Mouse (Mus musculus) left cerebral cortex, adult 9 months (tissue): ENCODE measurements around the gene Stk24.
A peak's percentile ranks its signal among the peaks of the same experiment; 100 is the strongest.

ENCODE experiments used
- DNase-seq, 2 experiments: peaks; one replicate each; pipeline ENCODE4 v3.0.0; 2022; ENCODE audit warnings: low spot score in 2 of 2

The Stk24 gene

GRCm38 (mm10) chr14:121263912-121264311, 115.9 kb downstream of the Stk24 start:
- no peak for DNase-seq

GRCm38 (mm10) chr14:121262606-121263005, 117.2 kb downstream of the Stk24 start:
- no peak for DNase-seq

- no peak for DNase-seq
These were observed 118.5 kb downstream of the Stk24 start for GRCm38 (mm10) chr14:121261229-121261879.

- DNase-seq: peak in 1 of 2 experiments; percentile 66
These were observed 120.0 kb downstream of the Stk24 start for GRCm38 (mm10) chr14:121259789-121260188.

- no peak for DNase-seq
These were observed 120.5 kb downstream of the Stk24 start for GRCm38 (mm10) chr14:121259332-121259731.

- DNase-seq: no peak
These were observed 122.9 kb downstream of the Stk24 start for GRCm38 (mm10) chr14:121256896-121257295.

GRCm38 (mm10) chr14:121255469-121255868, 124.3 kb downstream of the Stk24 start:
- DNase-seq: no peak

- no peak for DNase-seq
These were observed 124.9 kb downstream of the Stk24 start for GRCm38 (mm10) chr14:121254869-121255268.

GRCm38 (mm10) chr14:121252542-121252941, 127.3 kb downstream of the Stk24 start:
- no peak for DNase-seq

- no peak for DNase-seq
These were observed 128.1 kb downstream of the Stk24 start for GRCm38 (mm10) chr14:121251708-121252107.

GRCm38 (mm10) chr14:121251099-121251498, 128.7 kb downstream of the Stk24 start:
- no peak for DNase-seq

GRCm38 (mm10) chr14:121248346-121248745, 131.5 kb downstream of the Stk24 start:
- DNase-seq: no peak

GRCm38 (mm10) chr14:121247287-121247686, 132.5 kb downstream of the Stk24 start:
- no peak for DNase-seq

- peak in 1 of 2 experiments; percentile 25 for DNase-seq
These were observed 133.6 kb downstream of the Stk24 start for GRCm38 (mm10) chr14:121246048-121246731.

- no peak for DNase-seq
These were observed 135.7 kb downstream of the Stk24 start for GRCm38 (mm10) chr14:121244104-121244503.

- no peak for DNase-seq
These were observed 140.4 kb downstream of the Stk24 start for GRCm38 (mm10) chr14:121239386-121239785.

- no peak for DNase-seq
These were observed 141.1 kb downstream of the Stk24 start for GRCm38 (mm10) chr14:121238727-121239126.

GRCm38 (mm10) chr14:121236736-121237135, 143.1 kb downstream of the Stk24 start:
- DNase-seq: no peak
